Mouse (Mus musculus) forebrain, postnatal 0 days (tissue): ENCODE data around the gene Ly6g6d. TPM values are rescaled to one million over a fixed set of nuclear protein-coding genes. Genes with fewer than 3 reads are reported as not detected.

ENCODE experiments used
- ATAC-seq: fragments of 200-750 bp; cut with Nextera tagmentation; 2 replicates; pipeline ENCODE4 v1.8.0; 2017; ENCODE audit warnings: mild to moderate bottlenecking, moderate library complexity
- DNase-seq: peaks from one replicate; pipeline ENCODE4 v3.0.0-alpha.2; 2015
- H3K27ac ChIP-seq: fragments of 300-500 bp; sonication (generic); 2 replicates; pipeline ENCODE4 v1.5.1; 2014; ENCODE audit warnings: low read depth, mild to moderate bottlenecking, antibody characterized with exemption, low read length, moderate library complexity, mixed read lengths
- H3K27me3 ChIP-seq: fragments of 300-500 bp; sonication (generic); 2 replicates; pipeline ENCODE4 v1.6.1; 2014; ENCODE audit warnings: mild to moderate bottlenecking, low read length, mixed read lengths; ENCODE audit not compliant: insufficient read depth
- H3K36me3 ChIP-seq: fragments of 300-500 bp; sonication (generic); 2 replicates; pipeline ENCODE4 v1.6.1; 2014; ENCODE audit warnings: mild to moderate bottlenecking, moderate library complexity; ENCODE audit not compliant: insufficient read depth
- H3K4me1 ChIP-seq: fragments of 300-500 bp; sonication (generic); 2 replicates; pipeline ENCODE4 v1.6.1; 2014; ENCODE audit warnings: antibody characterized with exemption; ENCODE audit not compliant: insufficient read depth
- H3K4me2 ChIP-seq: fragments of 300-500 bp; sonication (generic); 2 replicates; pipeline ENCODE4 v1.6.1; 2014; ENCODE audit warnings: low read depth, mild to moderate bottlenecking, moderate library complexity
- H3K4me3 ChIP-seq: fragments of 300-500 bp; sonication (generic); 2 replicates; pipeline ENCODE4 v1.5.1; 2014; ENCODE audit warnings: low read depth, low read length, mixed read lengths
- H3K9ac ChIP-seq: fragments of 300-500 bp; sonication (generic); 2 replicates; pipeline ENCODE4 v1.6.1; 2014; ENCODE audit warnings: mild to moderate bottlenecking
- H3K9me3 ChIP-seq: fragments of 300-500 bp; sonication (generic); 2 replicates; pipeline ENCODE4 v1.6.1; 2016; ENCODE audit warnings: low read length
- CTCF ChIP-seq: sonication (generic); IDR thresholded peaks from 2 replicates; pipeline ENCODE4 v1.5.1; 2016; ENCODE audit warnings: antibody characterized with exemption, control low read depth, low read depth
- WGBS: fragments of 180-500 bp; shearing (Covaris S2); extraction: QIAGEN DNeasy Blood & Tissue Kit; methylation state at CpG from one replicate; pipeline ENCODE4 v1.1.7; 2014; 5-methylcytosine and 5-hydroxymethylcytosine counted together
- polyA plus RNA-seq: library from polyadenylated mRNA; unstranded; fragments of >200 nt; fragmentation: Nextera tagmentation; extraction: Ambion mirVana; gene quantifications from 2 replicates; pipeline ENCODE4 v1.2.1, GENCODE M21; 2015
- total RNA-seq: library from RNA; depleted of rRNA; stranded (reverse); fragments of >200 nt; gene quantifications from 2 replicates; pipeline ENCODE4 v1.2.3, GENCODE M21; 2014

Ly6g6d gene
- total and polyA plus RNA-seq, 2 experiments from 2014 or later: 1.6 TPM; not detected in 1

GRCm38 (mm10) chr17:35080248-35080647 lies 2.4 kb upstream of the Ly6g6d start:
- no peak overlapping the region for H3K9ac ChIP-seq
- no peak overlapping the region for H3K4me2 ChIP-seq
- H3K27ac ChIP-seq: no peak overlapping the region
- 0 out of 2 replicates have a peak, but pooled peaks cover 5% of the 10 kb centered on the region for H3K4me1 ChIP-seq
- no peak overlapping the region for H3K4me3 ChIP-seq
- H3K27me3 ChIP-seq: no peaks in the 10 kb centered on the region
- TF ChIP-seq CTCF: no peak
- DNase-seq: no peak
- no peaks in the 10 kb centered on the region for H3K9me3 ChIP-seq
- ATAC-seq: no peak
- no peaks in the 10 kb centered on the region for H3K36me3 ChIP-seq
- WGBS: 58% methylated on average over 6 of the region's 6 CpGs

GRCm38 (mm10) chr17:35079778-35080177 lies 1.9 kb upstream of the Ly6g6d start:
- H3K4me3 ChIP-seq: no peak overlapping the region
- no peaks in the 10 kb centered on the region for H3K9me3 ChIP-seq
- 0 out of 2 replicates have a peak, but pooled peaks cover 5% of the 10 kb centered on the region for H3K4me1 ChIP-seq
- H3K36me3 ChIP-seq: no peaks in the 10 kb centered on the region
- H3K27ac ChIP-seq: no peak overlapping the region
- H3K9ac ChIP-seq: no peak overlapping the region
- DNase-seq: no peak
- TF ChIP-seq CTCF: no peak
- H3K27me3 ChIP-seq: no peaks in the 10 kb centered on the region
- no peak for ATAC-seq
- H3K4me2 ChIP-seq: no peak overlapping the region
- WGBS: 73% methylated on average over 9 of the region's 9 CpGs

- no peak for TF ChIP-seq CTCF
- ATAC-seq (peak; percentile 51), DNase-seq (no peak)
- Histone ChIP-seq H3K27me3 (no peaks in the 10 kb centered on the region), H3K36me3 (no peaks in the 10 kb centered on the region), H3K9ac (0 out of 2 replicates have a peak overlapping the region, but pooled peaks have one; percentile 40), H3K4me3 (no peak overlapping the region), H3K27ac (0 out of 2 replicates have a peak overlapping the region, but pooled peaks have one; percentile 57), H3K4me1 (0 out of 2 replicates have a peak, but pooled peaks cover 5% of the 10 kb centered on the region), H3K4me2 (peak overlapping the region; percentile 41), H3K9me3 (no peaks in the 10 kb centered on the region)
- 27% methylated on average over 2 of the region's 2 CpGs for WGBS
These were observed 580 bp downstream of the Ly6g6d start for GRCm38 (mm10) chr17:35077285-35077684.

GRCm38 (mm10) chr17:35076507-35077176 lies 1.2 kb downstream of the Ly6g6d start, which contains the start of gene Ly6g6e:
Ly6g6e (plus strand) TSS chr17:35076902.
- WGBS: 29% methylated on average over 10 of the region's 10 CpGs
- no peaks in the 10 kb centered on the region for H3K27me3 ChIP-seq
- no peak within 1 kb of the TSS; the same call in 1 of the 2 replicates for H3K4me3 ChIP-seq
- peak within 1 kb of the TSS; percentile 40; the same call in 1 of the 2 replicates for H3K9ac ChIP-seq
- no peaks in the 10 kb centered on the region for H3K36me3 ChIP-seq
- ATAC-seq: peak; percentile 53
- DNase-seq: peak; percentile 53
- H3K4me2 ChIP-seq: peak within 1 kb of the TSS; percentile 41
- H3K9me3 ChIP-seq: no peaks in the 10 kb centered on the region
- 0 out of 2 replicates have a peak, but pooled peaks cover 5% of the 10 kb centered on the region for H3K4me1 ChIP-seq
- peak within 1 kb of the TSS; percentile 57; the same call in 1 of the 2 replicates for H3K27ac ChIP-seq
- no peak for TF ChIP-seq CTCF

- no peaks in the 10 kb centered on the region for H3K9me3 ChIP-seq
- H3K4me2 ChIP-seq: no peak overlapping the region
- no peak overlapping the region for H3K9ac ChIP-seq
- no peaks in the 10 kb centered on the region for H3K27me3 ChIP-seq
- no peak overlapping the region for H3K4me3 ChIP-seq
- H3K27ac ChIP-seq: no peak overlapping the region
- 0 out of 2 replicates have a peak, but pooled peaks cover 5% of the 10 kb centered on the region for H3K4me1 ChIP-seq
- ATAC-seq (no peak), DNase-seq (no peak)
- TF ChIP-seq CTCF: no peak
- 48% methylated on average over 14 of the region's 17 CpGs for WGBS
- no peaks in the 10 kb centered on the region for H3K36me3 ChIP-seq
These were observed 3.8 kb downstream of the Ly6g6d start for GRCm38 (mm10) chr17:35074097-35074496.

- no peak for DNase-seq
- H3K27me3 ChIP-seq: no peaks in the 10 kb centered on the region
- 86% methylated on average over 9 of the region's 9 CpGs for whole genome bisulfite sequencing
- no peak overlapping the region for H3K27ac ChIP-seq
- no peak overlapping the region for H3K4me3 ChIP-seq
- no peak for TF ChIP-seq CTCF
- no peaks in the 10 kb centered on the region for H3K4me1 ChIP-seq
- no peaks in the 10 kb centered on the region for H3K36me3 ChIP-seq
- H3K4me2 ChIP-seq: no peak overlapping the region
- ATAC-seq: no peak
- no peak overlapping the region for H3K9ac ChIP-seq
- H3K9me3 ChIP-seq: no peaks in the 10 kb centered on the region
These were observed 6.4 kb downstream of the Ly6g6d start for GRCm38 (mm10) chr17:35071454-35071853.

- H3K4me2 ChIP-seq: no peak overlapping the region
- H3K4me3 ChIP-seq: no peak overlapping the region
- no peaks in the 10 kb centered on the region for H3K36me3 ChIP-seq
- H3K4me1 ChIP-seq: no peaks in the 10 kb centered on the region
- H3K27ac ChIP-seq: no peak overlapping the region
- DNase-seq (no peak), ATAC-seq (no peak)
- TF ChIP-seq CTCF: no peak
- H3K27me3 ChIP-seq: no peaks in the 10 kb centered on the region
- no peak overlapping the region for H3K9ac ChIP-seq
- 62% methylated on average over 6 of the region's 6 CpGs for WGBS
- H3K9me3 ChIP-seq: no peaks in the 10 kb centered on the region
These were observed 7.2 kb downstream of the Ly6g6d start for GRCm38 (mm10) chr17:35070556-35071229.
